Mouse (Mus musculus): ENCODE results near the gene Rnf213.

GRCm38 (mm10) chr11:119514967-119515636, 122.2 kb downstream of the Rnf213 start:
- TF ChIP-seq CTCF (IDR thresholded peaks at IDR 0.05; ENCODE audit: borderline replicate concordance, control insufficient read depth, extremely low read depth, insufficient read depth, low read length, poor library complexity) (no peak), POLR2A (IDR thresholded peaks at IDR 0.05; ENCODE audit: control insufficient read depth, extremely low read depth, insufficient read depth, low read length, poor library complexity) (no peak)

Measured in thymus, adult 2 months (tissue).